Mouse (Mus musculus): Measurements from ENCODE around the gene Vtn. TPM values are rescaled to one million over a fixed set of nuclear protein-coding genes. Genes with fewer than 3 reads are reported as not detected.

Gene Vtn
- polyA plus RNA-seq, 1 experiment from 2014 or later = 36.9 TPM

DNA sequence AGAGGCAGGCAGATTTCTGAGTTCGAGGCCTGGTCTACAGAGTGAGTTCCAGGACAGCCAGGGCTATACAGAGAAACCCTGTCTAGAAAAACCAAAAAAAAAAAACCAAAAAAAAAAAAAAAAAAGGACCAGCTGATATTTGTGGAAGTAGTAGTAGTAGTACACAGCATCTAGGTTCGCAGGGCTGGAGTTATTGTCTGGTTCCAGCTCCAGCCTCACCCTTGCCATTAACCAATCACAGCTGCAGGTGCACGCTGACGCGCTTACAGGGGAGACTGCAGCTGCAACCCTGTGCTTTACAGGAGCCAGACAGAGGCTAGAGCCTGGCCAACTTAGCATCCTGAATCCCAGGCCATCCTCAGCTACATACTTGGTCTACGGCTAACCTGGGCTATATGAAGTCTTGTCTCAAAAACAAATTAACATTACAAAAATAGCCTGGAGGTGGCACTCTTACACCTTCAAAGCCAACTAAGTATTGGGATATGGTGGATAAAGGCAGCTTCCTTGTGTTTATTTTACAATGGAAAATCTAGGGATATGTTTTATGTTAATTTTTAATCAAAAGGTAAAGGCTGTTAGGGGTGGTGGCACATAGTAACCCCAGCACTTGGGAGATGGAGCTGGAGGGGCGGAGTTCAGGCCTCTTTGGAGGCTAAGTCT, 45.7 kb downstream of the Vtn start:
- Histone ChIP-seq H3K36me3 (replicated peaks) (peaks cover 45% of the 10 kb centered on the region), H3K9me3 (no peaks in the 10 kb centered on the region)

DNA sequence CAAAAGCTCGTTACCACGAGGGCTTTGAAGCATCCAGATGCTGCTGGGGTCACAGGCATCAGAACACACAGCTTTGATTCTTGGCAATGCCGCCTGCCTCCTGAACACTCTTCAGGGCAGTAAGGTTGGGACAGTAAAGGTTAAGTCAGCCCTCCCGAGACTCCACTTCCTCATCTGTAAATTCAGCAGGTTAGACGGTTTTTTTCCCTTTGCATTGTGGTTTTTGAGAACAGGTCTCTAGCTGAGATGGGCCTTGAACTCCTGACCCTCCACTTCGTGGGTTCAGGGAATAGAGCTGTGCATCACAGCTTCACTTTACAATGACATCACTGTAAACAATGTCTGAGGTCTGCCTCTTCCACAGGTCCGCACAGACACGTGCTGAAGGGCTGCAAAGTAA, 46.3 kb downstream of the Vtn start:
- Histone ChIP-seq H3K4me2 (no peak overlapping the region), H3K4me1 (peaks cover 21% of the 10 kb centered on the region), H3K4me3 (replicated peaks) (no peak overlapping the region), H3K27ac (no peak overlapping the region), H3K36me3 (replicated peaks) (peaks cover 39% of the 10 kb centered on the region), H3K27me3 (no peaks in the 10 kb centered on the region), H3K9me3 (no peaks in the 10 kb centered on the region), H3K9ac (no peak overlapping the region)
- ATAC-seq (ENCODE audit: low FRiP score) = no peak
- 71% methylated on average over 8 of the region's 8 CpGs for WGBS

More for the DNA sequence above, 45.7 kb downstream of the Vtn start:
- H3K27me3 ChIP-seq = no peaks in the 10 kb centered on the region
- no peak overlapping the region for H3K9ac ChIP-seq
- WGBS = 96% methylated on average over 7 of the region's 7 CpGs
- ATAC-seq (ENCODE audit: low FRiP score) = no peak
- no peak overlapping the region for H3K27ac ChIP-seq
- peaks cover 16% of the 10 kb centered on the region for H3K4me1 ChIP-seq
- H3K4me2 ChIP-seq = no peak overlapping the region
- H3K4me3 ChIP-seq (replicated peaks) = no peak overlapping the region

DNA sequence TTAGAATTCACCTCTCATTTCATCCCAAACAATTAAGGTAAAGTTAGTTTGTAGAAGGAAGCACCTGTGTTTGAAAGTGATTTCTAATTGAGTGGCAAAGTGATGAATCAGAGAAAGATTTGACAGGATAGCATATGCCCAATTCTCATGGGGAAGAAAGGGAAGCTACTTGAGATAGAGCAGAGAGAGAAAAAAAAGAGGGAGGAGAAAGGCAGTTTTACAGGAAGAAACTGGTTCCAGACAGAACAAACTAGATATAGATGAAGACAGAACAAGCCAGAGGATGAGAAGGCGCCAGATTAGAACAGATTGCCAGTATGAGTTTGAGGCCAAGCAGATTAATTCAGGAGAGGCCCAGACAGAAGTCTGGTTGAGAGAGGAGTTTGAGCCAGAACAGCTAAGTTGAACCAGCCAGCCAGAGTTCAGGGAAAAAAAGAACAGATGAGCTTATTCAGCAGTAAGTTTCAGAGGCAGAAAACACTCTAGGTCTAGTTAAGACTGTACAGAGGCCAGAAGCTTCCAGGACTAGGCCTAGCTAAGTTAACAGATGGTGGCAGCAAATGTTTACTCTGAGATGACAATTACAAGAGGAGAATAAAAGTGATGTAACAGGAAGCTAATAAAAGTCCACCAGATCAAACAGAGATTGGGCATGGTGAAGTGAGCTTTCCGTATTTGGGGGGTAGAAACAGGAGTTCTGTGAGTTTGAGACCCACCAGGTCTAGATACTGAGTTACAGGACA, 49.0 kb downstream of the Vtn start:
- no peak overlapping the region for H3K4me3 ChIP-seq (replicated peaks)
- H3K9me3 ChIP-seq = no peaks in the 10 kb centered on the region

DNA sequence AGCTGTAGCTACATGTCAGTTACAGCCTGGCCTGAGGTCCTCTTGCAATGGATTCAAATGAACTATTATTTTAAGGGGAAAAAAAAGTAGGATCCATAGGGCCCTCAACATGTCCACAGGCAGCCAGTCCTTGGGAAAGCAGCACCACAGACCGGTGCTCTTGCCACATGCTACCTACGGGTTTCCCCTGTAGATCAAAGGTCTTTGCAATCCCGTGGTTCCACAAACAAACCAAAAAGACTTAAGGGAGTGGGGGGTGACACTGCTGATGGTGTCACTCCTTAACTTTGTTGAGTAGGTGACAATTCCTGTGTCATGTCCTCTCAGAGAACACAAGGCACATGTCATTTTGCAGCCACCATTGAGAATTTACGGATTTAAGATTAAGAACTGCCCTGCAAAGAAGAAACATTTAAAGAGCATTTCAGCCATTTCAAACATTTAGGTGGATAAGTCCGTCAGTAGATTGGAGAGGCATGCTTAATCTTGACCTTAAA, 50.6 kb downstream of the Vtn start:
- Histone ChIP-seq H3K9me3 (peaks cover 4% of the 10 kb centered on the region; the same call in 1 of the 2 replicates), H3K4me1 (peaks cover 26% of the 10 kb centered on the region), H3K27me3 (no peaks in the 10 kb centered on the region), H3K36me3 (replicated peaks) (peaks cover 5% of the 10 kb centered on the region), H3K9ac (peak overlapping the region; percentile 71), H3K4me2 (peak overlapping the region; percentile 63), H3K27ac (no peak overlapping the region), H3K4me3 (replicated peaks) (peak overlapping the region; percentile 62)
- no peak for ATAC-seq (ENCODE audit: low FRiP score)
- WGBS = 19% methylated on average over 5 of the region's 5 CpGs

More for the DNA sequence above, 49.0 kb downstream of the Vtn start:
- no peak overlapping the region for H3K4me2 ChIP-seq
- no peak overlapping the region for H3K9ac ChIP-seq
- no peak overlapping the region for H3K27ac ChIP-seq
- ATAC-seq (ENCODE audit: low FRiP score) = no peak
- peaks cover 26% of the 10 kb centered on the region for H3K4me1 ChIP-seq
- 85% methylated on average over 2 of the region's 2 CpGs for WGBS
- H3K36me3 ChIP-seq (replicated peaks) = peaks cover 16% of the 10 kb centered on the region
- H3K27me3 ChIP-seq = no peaks in the 10 kb centered on the region

- Histone ChIP-seq H3K27me3 (no peaks in the 10 kb centered on the region), H3K9me3 (peaks cover 4% of the 10 kb centered on the region; the same call in 1 of the 2 replicates), H3K4me2 (peak within 1 kb of the TSS; percentile 63), H3K36me3 (replicated peaks) (peaks cover 2% of the 10 kb centered on the region; the same call in 1 of the 2 replicates), H3K9ac (peak within 1 kb of the TSS; percentile 71), H3K4me3 (replicated peaks) (peak within 1 kb of the TSS; percentile 62), H3K27ac (peak within 1 kb of the TSS; percentile 86), H3K4me1 (peaks cover 26% of the 10 kb centered on the region)
- WGBS = under 1% methylated on average over 60 of the region's 60 CpGs
- peak; percentile 100 for ATAC-seq (ENCODE audit: low FRiP score)
Measured at GRCm38 (mm10) chr11:78550168-78551058, 51.5 kb downstream of the Vtn start, which contains the start of gene Tmem97. TSS of gene Tmem97 (minus strand) at chr11:78550777.

DNA sequence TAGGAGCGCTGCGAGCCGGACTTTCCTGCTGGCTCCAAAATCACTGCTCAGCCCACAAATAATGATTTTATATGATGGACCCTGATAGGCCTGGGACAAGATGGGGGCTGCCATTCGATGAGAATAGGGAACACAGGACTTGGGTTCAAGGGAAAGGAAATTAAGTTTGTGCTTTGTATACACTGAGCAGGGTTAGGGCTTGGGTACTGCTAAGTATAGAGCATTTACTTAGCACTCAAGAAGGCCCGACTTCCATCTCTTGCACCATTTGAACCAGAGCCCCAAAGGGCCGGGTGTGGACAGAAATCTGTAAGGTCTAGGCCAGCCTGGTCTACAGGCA, 52.1 kb downstream of the Vtn start:
- peak overlapping the region; percentile 51 for H3K9ac ChIP-seq
- peaks cover 26% of the 10 kb centered on the region for H3K4me1 ChIP-seq
- 36% methylated on average over 6 of the region's 6 CpGs for WGBS

More for the DNA sequence above, 52.1 kb downstream of the Vtn start:
- peak overlapping the region; percentile 62 for H3K27ac ChIP-seq
- H3K4me3 ChIP-seq (replicated peaks) = peak overlapping the region; percentile 62
- H3K4me2 ChIP-seq = peak overlapping the region; percentile 63
- peak; percentile 66 for ATAC-seq (ENCODE audit: low FRiP score)
- peaks cover 4% of the 10 kb centered on the region; the same call in 1 of the 2 replicates for H3K9me3 ChIP-seq
- H3K36me3 ChIP-seq (replicated peaks) = no peaks in the 10 kb centered on the region
- H3K27me3 ChIP-seq = no peaks in the 10 kb centered on the region

Other genes starting within 250 kb of the Vtn start
- 79.8 and 93.9 TPM in 2 replicates for gene 2610507B11Rik, start 237.3 kb upstream of the Vtn start, polyA plus RNA-seq (2016; fragmentation: Nextera tagmentation; extraction: Ambion mirVana)
- 0.41 and 0.52 TPM in 2 replicates for gene BC030499, start 208.2 kb upstream of the Vtn start, polyA plus RNA-seq (2016; fragmentation: Nextera tagmentation; extraction: Ambion mirVana)
- 63.0 and 64.7 TPM in 2 replicates for gene Spag5, start 197.6 kb upstream of the Vtn start, polyA plus RNA-seq (2016; fragmentation: Nextera tagmentation; extraction: Ambion mirVana)
- gene Aldoc, start 176.1 kb upstream of the Vtn start, polyA plus RNA-seq (2016; fragmentation: Nextera tagmentation; extraction: Ambion mirVana) = 26.9 and 31.6 TPM in 2 replicates
- gene Pigs, start 170.7 kb upstream of the Vtn start, polyA plus RNA-seq (2016; fragmentation: Nextera tagmentation; extraction: Ambion mirVana) = 58.8 and 62.5 TPM in 2 replicates
- gene Unc119, start 155.6 kb upstream of the Vtn start, polyA plus RNA-seq (2016; fragmentation: Nextera tagmentation; extraction: Ambion mirVana) = 75.6 and 76.5 TPM in 2 replicates
- gene Foxn1, start 112.5 kb upstream of the Vtn start, polyA plus RNA-seq (2016; fragmentation: Nextera tagmentation; extraction: Ambion mirVana) = 0.06 TPM in 1 of 2 replicates, not detected in the other
- not detected in 2 replicates for gene Slc13a2, start 76.9 kb upstream of the Vtn start, polyA plus RNA-seq (2016; fragmentation: Nextera tagmentation; extraction: Ambion mirVana)
- gene Slc46a1, start 33.4 kb upstream of the Vtn start, polyA plus RNA-seq (2016; fragmentation: Nextera tagmentation; extraction: Ambion mirVana) = 18.4 and 19.2 TPM in 2 replicates
- 32.1 and 34.8 TPM in 2 replicates for gene Sarm1, start 1.3 kb upstream of the Vtn start, polyA plus RNA-seq (2016; fragmentation: Nextera tagmentation; extraction: Ambion mirVana)
- gene Sebox, start 4.4 kb downstream of the Vtn start, polyA plus RNA-seq (2016; fragmentation: Nextera tagmentation; extraction: Ambion mirVana) = not detected in 2 replicates
- 76.8 and 79.7 TPM in 2 replicates for gene Tmem199, start 13.1 kb downstream of the Vtn start, polyA plus RNA-seq (2016; fragmentation: Nextera tagmentation; extraction: Ambion mirVana)
- 161 and 169 TPM in 2 replicates for gene Poldip2, start 13.1 kb downstream of the Vtn start, polyA plus RNA-seq (2016; fragmentation: Nextera tagmentation; extraction: Ambion mirVana)
- gene Tnfaip1, start 37.2 kb downstream of the Vtn start, polyA plus RNA-seq (2016; fragmentation: Nextera tagmentation; extraction: Ambion mirVana) = 72.0 and 72.7 TPM in 2 replicates
- 93.8 and 97.1 TPM in 2 replicates for gene Ift20, start 37.3 kb downstream of the Vtn start, polyA plus RNA-seq (2016; fragmentation: Nextera tagmentation; extraction: Ambion mirVana)
- 55.3 and 55.7 TPM in 2 replicates for gene Tmem97, start 51.7 kb downstream of the Vtn start, polyA plus RNA-seq (2016; fragmentation: Nextera tagmentation; extraction: Ambion mirVana)
- gene Nlk, start 198.3 kb downstream of the Vtn start, polyA plus RNA-seq (2016; fragmentation: Nextera tagmentation; extraction: Ambion mirVana) = 32.3 and 32.8 TPM in 2 replicates